Mouse (Mus musculus) embryonic fibroblast, embryonic 13.5 days (primary cell): ENCODE results near the gene Igfbp5.

Experiments
- CTCF ChIP-seq: IDR thresholded peaks from 2 replicates; pipeline ENCODE4 v1.5.1; 2011; ENCODE audit warnings: mild to moderate bottlenecking, control low read depth, low read length, moderate library complexity, borderline replicate concordance; ENCODE audit not compliant: insufficient read depth
- POLR2A ChIP-seq: IDR thresholded peaks from 2 replicates; pipeline ENCODE4 v1.6.1; 2011; ENCODE audit warnings: low read depth, mild to moderate bottlenecking, control low read depth, low read length, moderate library complexity

- TF ChIP-seq POLR2A, result no peak
- no peak for TF ChIP-seq CTCF
Measured at GRCm38 (mm10) chr1:72859963-72860362, 14.7 kb downstream of the Igfbp5 start.
